Mouse (Mus musculus) embryonic facial prominence, embryonic 11.5 days (tissue): ENCODE results near the gene Rbp7. TPM values are rescaled to one million over a fixed set of nuclear protein-coding genes. Genes with fewer than 3 reads are reported as not detected.
A peak's percentile ranks its signal among the peaks of the same experiment; 100 is the strongest.

ENCODE experiments used
- ATAC-seq: fragments of 200-750 bp; cut with Nextera tagmentation; replicated peaks from 2 replicates; pipeline ENCODE4 v1.8.0; 2017; ENCODE audit warnings: low read depth; ENCODE audit not compliant: insufficient number of reproducible peaks, low FRiP score, low TSS enrichment
- DNase-seq: peaks from one replicate; pipeline ENCODE4 v3.0.0-alpha.2; 2015; ENCODE audit warnings: low spot score
- H3K27ac ChIP-seq: fragments of 300-500 bp; sonication (generic); replicated peaks from 2 replicates; pipeline ENCODE4 v1.5.1; 2014; ENCODE audit warnings: mild to moderate bottlenecking, low read depth, low read length, control low read depth
- H3K27me3 ChIP-seq: fragments of 300-500 bp; sonication (generic); 2 replicates; pipeline ENCODE4 v1.6.1; 2014; ENCODE audit warnings: mild to moderate bottlenecking, low read length, moderate library complexity, mixed read lengths; ENCODE audit not compliant: control insufficient read depth, insufficient read depth
- H3K36me3 ChIP-seq: fragments of 300-500 bp; sonication (generic); replicated peaks from 2 replicates; pipeline ENCODE4 v1.6.1; 2014; ENCODE audit warnings: low read depth, mild to moderate bottlenecking, low read length, moderate library complexity, mixed read lengths; ENCODE audit not compliant: control insufficient read depth, insufficient read depth
- H3K4me1 ChIP-seq: fragments of 300-500 bp; sonication (generic); 2 replicates; pipeline ENCODE4 v1.6.1; 2014; ENCODE audit warnings: low read length, mixed read lengths; ENCODE audit not compliant: control insufficient read depth, insufficient read depth
- H3K4me2 ChIP-seq: fragments of 300-500 bp; sonication (generic); 2 replicates; pipeline ENCODE4 v1.6.1; 2014; ENCODE audit warnings: low read depth, mild to moderate bottlenecking, control low read depth, low read length, moderate library complexity
- H3K4me3 ChIP-seq: fragments of 300-500 bp; sonication (generic); 2 replicates; pipeline ENCODE4 v1.5.1; 2014; ENCODE audit warnings: low read depth, low read length, control low read depth
- H3K9ac ChIP-seq: fragments of 300-500 bp; sonication (generic); replicated peaks from 2 replicates; pipeline ENCODE4 v1.6.1; 2014; ENCODE audit warnings: mild to moderate bottlenecking, control low read depth, low read length
- H3K9me3 ChIP-seq: fragments of 300-500 bp; sonication (generic); replicated peaks from 2 replicates; pipeline ENCODE4 v1.6.1; 2016; ENCODE audit warnings: mild to moderate bottlenecking, low read length, inconsistent platforms, mixed read lengths; ENCODE audit not compliant: control insufficient read depth
- WGBS: fragments of 180-500 bp; shearing (Covaris S2); extraction: QIAGEN DNeasy Blood & Tissue Kit; methylation state at CpG from one replicate; pipeline ENCODE4 v1.1.7; 2014; 5-methylcytosine and 5-hydroxymethylcytosine counted together
- polyA plus RNA-seq: library from polyadenylated mRNA; unstranded; fragments of >200 nt; fragmentation: Nextera tagmentation; extraction: Ambion mirVana; gene quantifications from 2 replicates; pipeline ENCODE4 v1.2.1, GENCODE M21; 2014

Gene Rbp7
- polyA plus RNA-seq, 1 experiment from 2014 or later: not detected

DNA sequence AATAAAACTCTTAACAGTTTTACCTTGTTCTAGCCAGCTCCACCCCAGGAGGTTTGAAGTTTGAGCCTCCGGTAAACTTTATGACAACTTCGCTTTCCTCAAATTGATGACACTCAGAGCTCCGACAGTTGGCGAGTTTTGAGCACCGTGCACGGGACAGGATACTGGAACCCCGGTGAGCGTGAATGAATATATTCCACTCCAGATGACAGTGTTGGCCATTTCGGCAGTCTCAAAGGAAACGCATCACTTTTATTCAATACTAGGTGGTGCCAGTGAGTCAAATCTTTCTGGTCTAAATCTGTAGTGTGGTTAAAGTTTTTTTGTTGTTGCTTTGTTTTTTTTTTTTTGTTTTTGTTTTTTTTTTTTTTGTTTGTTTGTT lies 31.0 kb upstream of the Rbp7 start:
- no peaks in the 10 kb centered on the region for H3K9me3 ChIP-seq
- peak; percentile 58 for DNase-seq
- no peak; the same call in 1 of the 2 replicates for ATAC-seq
- H3K27ac ChIP-seq: no peak overlapping the region
- peaks cover 10% of the 10 kb centered on the region for H3K36me3 ChIP-seq
- H3K4me3 ChIP-seq: peak overlapping the region; percentile 82
- no peaks in the 10 kb centered on the region for H3K4me1 ChIP-seq
- under 1% methylated on average over 10 of the region's 10 CpGs for WGBS
- peak overlapping the region; percentile 80 for H3K4me2 ChIP-seq
- H3K27me3 ChIP-seq: no peaks in the 10 kb centered on the region
- peak overlapping the region; percentile 76 for H3K9ac ChIP-seq

DNA sequence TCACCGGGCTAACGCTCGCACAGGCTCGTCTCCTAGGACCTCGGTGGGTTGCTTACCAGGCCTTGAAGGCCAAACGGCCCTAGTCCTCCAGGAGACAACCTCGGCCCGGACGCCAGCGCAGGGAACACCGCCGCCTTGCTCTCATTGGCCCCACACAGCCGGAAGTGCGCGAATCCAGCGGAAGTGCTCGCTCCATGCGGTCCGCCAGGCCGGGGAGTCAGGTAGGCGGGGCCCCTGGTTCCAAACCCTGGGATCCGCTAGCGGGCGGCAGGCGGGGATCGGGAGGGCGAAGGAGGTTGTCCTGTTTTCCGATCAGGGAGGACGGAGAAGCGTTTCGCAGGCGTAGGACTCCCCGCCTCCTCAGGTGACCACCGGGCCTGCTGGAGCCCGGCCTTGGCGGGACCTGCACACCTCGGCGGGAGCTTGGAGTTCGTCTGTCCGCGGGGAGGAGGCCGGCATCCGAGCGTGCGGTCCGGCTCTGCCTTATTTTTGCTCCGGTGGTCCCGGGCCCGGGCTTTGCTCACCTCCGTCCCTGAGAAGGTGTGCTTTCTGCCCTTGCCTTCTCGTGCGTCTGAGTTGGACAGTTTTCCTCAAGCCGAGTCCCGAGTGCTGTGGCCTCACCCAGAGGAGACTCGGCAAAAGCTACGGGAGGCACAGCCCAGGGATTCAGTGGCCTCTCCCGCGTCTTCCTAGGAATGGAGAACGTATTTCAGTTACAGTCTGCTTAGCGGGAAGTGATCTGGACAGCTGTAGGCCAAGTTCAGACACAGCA lies 30.5 kb upstream of the Rbp7 start, which contains the start of the genes Nmnat1 and Lzic:
Gene Nmnat1 (minus strand): TSS at position 150 of the 772 bp plus-strand sequence.
Gene Lzic (plus strand): TSS at position 177 of the 772 bp plus-strand sequence.
- peak; percentile 96 for ATAC-seq
- peak; percentile 97 for DNase-seq
- Histone ChIP-seq H3K36me3 (peaks cover 10% of the 10 kb centered on the region), H3K9ac (peak within 1 kb of the TSS; percentile 76), H3K4me3 (peak within 1 kb of the TSS; percentile 82), H3K27me3 (no peaks in the 10 kb centered on the region), H3K4me2 (peak within 1 kb of the TSS; percentile 80), H3K9me3 (no peaks in the 10 kb centered on the region), H3K27ac (peak within 1 kb of the TSS; percentile 62), H3K4me1 (no peaks in the 10 kb centered on the region)
- under 1% methylated on average over 60 of the region's 60 CpGs for WGBS

GRCm38 (mm10) chr4:149484566-149484965 lies 29.8 kb upstream of the Rbp7 start:
- Histone ChIP-seq H3K9me3 (no peaks in the 10 kb centered on the region), H3K27me3 (no peaks in the 10 kb centered on the region), H3K4me3 (peak overlapping the region; percentile 82), H3K4me2 (peak overlapping the region; percentile 80), H3K36me3 (peaks cover 6% of the 10 kb centered on the region; the same call in 1 of the 2 replicates), H3K9ac (peak overlapping the region; percentile 76), H3K27ac (peak overlapping the region; percentile 62), H3K4me1 (no peaks in the 10 kb centered on the region)
- 52% methylated on average over 3 of the region's 3 CpGs for WGBS
- ATAC-seq (no peak), DNase-seq (no peak)

- Histone ChIP-seq H3K4me1 (no peaks in the 10 kb centered on the region), H3K9ac (no peak within 1 kb of the TSS), H3K27me3 (no peaks in the 10 kb centered on the region), H3K9me3 (no peaks in the 10 kb centered on the region), H3K36me3 (no peaks in the 10 kb centered on the region), H3K27ac (no peak within 1 kb of the TSS), H3K4me2 (no peak within 1 kb of the TSS), H3K4me3 (no peak within 1 kb of the TSS)
- WGBS: 76% methylated on average over 11 of the region's 11 CpGs
- DNase-seq (no peak), ATAC-seq (no peak)
Observed at GRCm38 (mm10) chr4:149477078-149477477, 22.3 kb upstream of the Rbp7 start, which contains the start of gene Tmem274. TSS of gene Tmem274 (plus strand) at chr4:149477378.

GRCm38 (mm10) chr4:149475096-149475495 lies 20.3 kb upstream of the Rbp7 start:
- no peak overlapping the region for H3K27ac ChIP-seq
- DNase-seq (no peak), ATAC-seq (no peak)
- H3K9me3 ChIP-seq: no peaks in the 10 kb centered on the region
- no peak overlapping the region for H3K4me3 ChIP-seq
- H3K36me3 ChIP-seq: no peaks in the 10 kb centered on the region
- 79% methylated on average over 7 of the region's 7 CpGs for WGBS
- H3K4me1 ChIP-seq: no peaks in the 10 kb centered on the region
- no peak overlapping the region for H3K4me2 ChIP-seq
- H3K27me3 ChIP-seq: no peaks in the 10 kb centered on the region
- H3K9ac ChIP-seq: no peak overlapping the region

DNA sequence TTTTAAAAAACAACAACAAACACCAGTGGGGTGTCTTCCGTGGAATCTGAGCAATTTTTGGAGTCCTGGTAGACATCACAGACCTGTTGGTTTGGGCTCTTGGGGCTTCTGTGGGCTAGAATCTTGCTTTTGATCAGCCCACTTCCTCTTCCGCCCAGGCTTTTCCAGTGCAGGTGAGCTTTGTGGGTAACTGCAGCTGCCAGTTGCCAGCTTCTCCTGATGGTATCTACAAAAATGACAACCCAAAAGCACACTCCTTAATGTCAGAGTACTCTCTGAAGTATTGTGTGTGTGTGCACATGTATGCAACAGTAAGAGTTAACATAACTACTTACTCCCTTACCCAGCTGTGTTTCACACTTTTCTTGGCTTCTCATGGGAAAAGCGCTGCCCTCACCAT lies 14.8 kb upstream of the Rbp7 start:
- DNase-seq (no peak), ATAC-seq (no peak)
- H3K27me3 ChIP-seq: no peaks in the 10 kb centered on the region
- no peak overlapping the region for H3K9ac ChIP-seq
- no peak overlapping the region for H3K4me2 ChIP-seq
- WGBS: 93% methylated on average over 3 of the region's 3 CpGs
- H3K4me1 ChIP-seq: no peaks in the 10 kb centered on the region
- no peaks in the 10 kb centered on the region for H3K9me3 ChIP-seq
- H3K36me3 ChIP-seq: no peaks in the 10 kb centered on the region
- H3K27ac ChIP-seq: no peak overlapping the region
- no peak overlapping the region for H3K4me3 ChIP-seq

DNA sequence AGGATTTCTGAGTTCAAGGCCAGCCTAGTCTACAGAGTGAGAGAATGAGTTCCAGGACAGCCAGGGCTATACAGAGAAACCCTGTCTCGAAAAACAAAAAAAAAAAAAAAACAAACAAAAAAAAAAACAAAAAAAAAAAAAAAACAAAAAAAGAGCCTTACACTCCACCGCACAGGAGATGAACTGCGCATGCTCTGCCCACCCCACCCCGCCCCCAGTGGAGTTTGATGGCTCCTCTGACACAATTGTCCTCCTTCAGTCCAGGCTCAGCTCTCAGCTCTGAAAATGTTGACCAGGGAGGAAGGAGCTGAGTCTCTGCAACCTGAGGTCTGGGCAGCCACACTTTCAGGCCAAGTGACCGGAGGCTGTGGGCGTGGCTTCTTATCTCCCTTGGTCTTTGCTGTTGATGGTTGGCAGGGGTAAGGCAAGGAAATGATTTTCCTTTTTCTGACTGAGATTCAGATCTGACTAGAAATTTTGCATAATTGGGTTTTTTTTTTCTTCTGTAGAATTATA lies 8.7 kb upstream of the Rbp7 start:
- no peak overlapping the region for H3K4me3 ChIP-seq
- H3K9me3 ChIP-seq: no peaks in the 10 kb centered on the region
- no peaks in the 10 kb centered on the region for H3K27me3 ChIP-seq
- ATAC-seq: no peak
- no peaks in the 10 kb centered on the region for H3K4me1 ChIP-seq
- H3K9ac ChIP-seq: no peak overlapping the region
- no peak overlapping the region for H3K4me2 ChIP-seq
- DNase-seq: no peak
- 63% methylated on average over 6 of the region's 6 CpGs for WGBS
- no peak overlapping the region for H3K27ac ChIP-seq
- H3K36me3 ChIP-seq: no peaks in the 10 kb centered on the region

- no peak overlapping the region for H3K4me2 ChIP-seq
- 79% methylated on average over 6 of the region's 6 CpGs for WGBS
- no peaks in the 10 kb centered on the region for H3K9me3 ChIP-seq
- no peak overlapping the region for H3K9ac ChIP-seq
- no peak overlapping the region for H3K27ac ChIP-seq
- ATAC-seq (no peak), DNase-seq (no peak)
- no peaks in the 10 kb centered on the region for H3K36me3 ChIP-seq
- H3K4me1 ChIP-seq: no peaks in the 10 kb centered on the region
- no peak overlapping the region for H3K4me3 ChIP-seq
- H3K27me3 ChIP-seq: no peaks in the 10 kb centered on the region
Observed at GRCm38 (mm10) chr4:149462305-149462971, 7.7 kb upstream of the Rbp7 start.
